Mouse (Mus musculus) brown adipose tissue, adult 24 weeks (tissue): ENCODE data around the gene Adal. TPM values are rescaled to one million over a fixed set of nuclear protein-coding genes. Genes with fewer than 3 reads are reported as not detected.
"Not testable (repeated sequence)": the region's sequence is repeated elsewhere in the genome, so short reads cannot be mapped to it uniquely, and the experiment has no call there.

Experiments used
- H3K27ac ChIP-seq: fragments of 200-500 bp; replicated peaks from 2 replicates; pipeline ENCODE4 v1.5.1; 2012; ENCODE audit warnings: low read depth, mild to moderate bottlenecking, low read length
- H3K4me1 ChIP-seq: fragments of 200-500 bp; 2 replicates; pipeline ENCODE4 v1.6.1; 2012; ENCODE audit warnings: low read length, mixed read lengths; ENCODE audit not compliant: control insufficient read depth, insufficient read depth, insufficient read length
- H3K4me3 ChIP-seq: fragments of 200-500 bp; 2 replicates; pipeline ENCODE4 v1.5.1; 2012; ENCODE audit warnings: low read depth, mild to moderate bottlenecking, low read length, moderate library complexity; ENCODE audit not compliant: insufficient read depth
- polyA plus RNA-seq: library from polyadenylated mRNA; stranded (reverse); fragments of >200 nt; gene quantifications from 2 replicates; pipeline ENCODE4 v1.2.4, GENCODE M21; 2012; ENCODE audit not compliant: missing spikeins, insufficient read depth, insufficient read length

Adal gene
- 9.3 and 9.5 TPM in 2 replicates for polyA plus RNA-seq

- H3K27ac ChIP-seq = peak within 1 kb of the TSS; percentile 95
- H3K4me3 ChIP-seq = peak within 1 kb of the TSS; percentile 97
- peaks cover 8% of the 10 kb centered on the region for H3K4me1 ChIP-seq
Observed at GRCm38 (mm10) chr2:121140018-121140882, at the start of gene Adal, which contains the start of gene Lcmt2. Gene Adal (plus strand): TSS chr2:121140428. Gene Lcmt2 (minus strand): TSS chr2:121140653.

GRCm38 (mm10) chr2:121102051-121102450, 38.2 kb upstream of the Adal start:
- Histone ChIP-seq H3K27ac (no peak overlapping the region), H3K4me3 (no peak overlapping the region), H3K4me1 (no peaks in the 10 kb centered on the region)

- H3K4me1 ChIP-seq = no peaks in the 10 kb centered on the region
- H3K27ac ChIP-seq = no peak overlapping the region
- H3K4me3 ChIP-seq = no peak overlapping the region
Observed at GRCm38 (mm10) chr2:121105940-121106339, 34.3 kb upstream of the Adal start.

GRCm38 (mm10) chr2:121109695-121110094, 30.5 kb upstream of the Adal start, which contains the start of gene Tgm7:
Gene Tgm7 (minus strand): TSS chr2:121109795.
- Histone ChIP-seq H3K4me1 (no peaks in the 10 kb centered on the region), H3K27ac (no peak within 1 kb of the TSS)

DNA sequence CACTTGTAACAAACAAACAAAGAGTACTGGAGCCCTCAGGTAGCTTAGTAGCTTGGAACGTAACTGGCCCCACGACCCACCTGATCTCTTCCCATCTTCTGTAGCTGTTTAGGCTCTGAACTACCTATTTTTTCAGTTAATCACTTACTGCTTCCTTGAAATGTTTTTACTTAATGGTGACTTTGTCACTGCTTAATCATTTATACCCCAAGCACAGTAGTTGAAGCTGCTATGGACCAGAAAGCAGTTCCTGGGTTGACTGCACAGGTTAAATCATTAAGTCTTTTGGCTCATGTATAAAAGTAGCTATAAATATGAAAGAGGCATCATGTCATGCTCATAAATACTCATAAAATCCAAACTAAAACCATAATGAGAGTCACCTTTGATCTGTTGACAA, 24.8 kb upstream of the Adal start:
- no peaks in the 10 kb centered on the region for H3K4me1 ChIP-seq
- no peak overlapping the region for H3K27ac ChIP-seq
- no peak overlapping the region for H3K4me3 ChIP-seq

More at GRCm38 (mm10) chr2:121109695-121110094, 30.5 kb upstream of the Adal start, which contains the start of gene Tgm7:
- no peak within 1 kb of the TSS for H3K4me3 ChIP-seq

- Histone ChIP-seq H3K4me3 (no peak overlapping the region), H3K27ac (no peak overlapping the region), H3K4me1 (no peaks in the 10 kb centered on the region)
Observed at GRCm38 (mm10) chr2:121119260-121119659, 21.0 kb upstream of the Adal start.

GRCm38 (mm10) chr2:121126302-121126701, 13.9 kb upstream of the Adal start:
- H3K27ac ChIP-seq, H3K4me3 ChIP-seq, H3K4me1 ChIP-seq: not testable (repeated sequence)

DNA sequence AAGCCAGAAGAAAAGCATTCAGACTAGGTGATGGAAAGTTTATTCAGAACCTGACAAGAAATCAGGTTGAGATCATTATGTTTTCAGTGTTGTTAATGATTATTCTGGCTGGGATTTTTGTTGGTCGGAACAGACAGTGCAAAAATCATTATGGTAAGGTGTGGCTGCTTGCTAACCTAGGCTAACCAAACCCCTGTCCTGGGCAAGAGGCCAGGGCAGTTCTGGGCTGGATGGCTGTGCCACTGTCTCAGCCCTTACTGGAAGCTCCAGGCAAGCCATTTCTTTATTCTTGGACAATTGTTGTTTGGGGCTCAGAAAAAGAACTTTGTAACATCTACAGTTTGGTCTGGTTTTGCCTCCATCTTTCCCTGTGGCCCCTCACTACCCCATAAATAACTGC, 12.7 kb upstream of the Adal start:
- Histone ChIP-seq H3K27ac (no peak overlapping the region), H3K4me3 (no peak overlapping the region)

DNA sequence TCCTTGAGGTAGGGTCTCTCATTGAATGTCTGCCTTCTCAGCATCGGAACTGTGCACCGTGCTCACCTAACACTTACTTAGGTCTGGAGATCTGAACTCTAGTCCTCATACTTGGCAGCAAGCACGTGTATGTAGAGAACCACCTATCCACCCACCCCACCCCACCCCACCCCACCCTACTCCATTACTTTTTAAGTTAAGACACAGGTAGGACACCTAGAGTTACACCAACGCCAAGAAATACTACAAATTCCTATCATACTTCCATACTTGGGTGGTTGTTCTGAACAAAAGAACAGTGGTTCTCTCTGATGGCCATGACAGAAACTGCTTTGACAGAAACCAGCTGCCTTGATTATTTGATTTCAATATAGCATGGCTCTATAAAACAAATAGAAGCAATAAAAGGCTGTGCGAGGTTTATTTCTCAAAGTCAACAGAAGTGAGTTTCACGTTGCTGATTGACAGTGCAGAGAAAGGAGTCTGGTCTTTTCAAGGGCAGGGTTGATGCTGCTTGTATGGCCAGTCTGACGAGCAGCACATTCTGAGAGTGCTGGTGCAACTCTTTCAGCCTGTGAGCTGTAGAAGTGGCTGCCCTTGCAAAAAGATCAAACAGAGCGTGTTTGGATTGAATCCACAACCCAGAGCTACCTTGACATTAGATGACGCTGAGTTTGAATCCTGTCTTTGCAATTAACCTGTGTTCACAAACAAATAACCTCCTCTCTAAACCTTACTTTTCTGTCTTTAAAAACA, 11.2 kb upstream of the Adal start:
- Histone ChIP-seq H3K27ac (no peak overlapping the region), H3K4me1 (no peaks in the 10 kb centered on the region), H3K4me3 (no peak overlapping the region)

More for the DNA sequence above, 12.7 kb upstream of the Adal start:
- no peaks in the 10 kb centered on the region for H3K4me1 ChIP-seq

GRCm38 (mm10) chr2:121132822-121133221, 7.4 kb upstream of the Adal start:
- H3K27ac ChIP-seq = no peak overlapping the region
- H3K4me1 ChIP-seq = no peaks in the 10 kb centered on the region
- no peak overlapping the region for H3K4me3 ChIP-seq

GRCm38 (mm10) chr2:121137371-121137770, 2.9 kb upstream of the Adal start:
- Histone ChIP-seq H3K4me1 (peaks cover 8% of the 10 kb centered on the region), H3K4me3 (no peak overlapping the region), H3K27ac (no peak overlapping the region)

DNA sequence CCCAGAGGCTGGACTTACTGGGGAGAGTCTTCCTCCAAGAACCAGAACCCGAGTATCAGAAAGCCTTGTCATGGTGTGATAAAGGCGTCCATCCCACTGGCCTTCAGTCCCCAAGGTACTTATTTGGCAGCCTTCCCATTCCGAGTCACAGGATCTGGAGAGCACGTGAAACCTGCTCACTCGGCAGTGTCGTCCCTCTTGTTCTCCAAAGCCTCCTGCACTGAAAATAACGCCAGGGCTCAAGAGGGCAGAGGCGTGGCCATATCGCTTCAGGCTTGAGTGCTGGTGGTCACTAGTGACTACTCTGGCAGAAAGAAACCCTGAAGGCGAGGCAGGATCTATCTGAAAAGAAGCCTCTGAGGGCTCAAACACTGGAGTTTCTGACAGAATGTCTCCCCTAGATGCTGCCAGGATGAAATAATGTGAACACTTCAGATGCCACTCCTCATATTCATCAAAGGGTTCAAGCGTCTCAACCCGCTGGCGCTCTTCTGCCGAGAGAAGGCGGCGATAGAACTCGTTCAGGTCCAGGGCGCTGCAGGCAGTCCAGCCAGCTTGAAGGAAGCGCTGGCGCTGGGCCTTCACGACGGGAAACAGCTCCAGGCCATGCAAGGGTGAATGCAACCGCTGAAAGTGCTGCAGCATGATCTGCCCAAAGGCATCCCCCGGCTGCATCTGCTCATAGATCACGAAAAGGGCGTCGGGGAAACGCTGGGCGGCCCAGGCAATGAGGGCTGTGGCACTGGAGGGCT, 786 bp upstream of the Adal start:
- Histone ChIP-seq H3K27ac (peak overlapping the region; percentile 95), H3K4me1 (peaks cover 8% of the 10 kb centered on the region)

DNA sequence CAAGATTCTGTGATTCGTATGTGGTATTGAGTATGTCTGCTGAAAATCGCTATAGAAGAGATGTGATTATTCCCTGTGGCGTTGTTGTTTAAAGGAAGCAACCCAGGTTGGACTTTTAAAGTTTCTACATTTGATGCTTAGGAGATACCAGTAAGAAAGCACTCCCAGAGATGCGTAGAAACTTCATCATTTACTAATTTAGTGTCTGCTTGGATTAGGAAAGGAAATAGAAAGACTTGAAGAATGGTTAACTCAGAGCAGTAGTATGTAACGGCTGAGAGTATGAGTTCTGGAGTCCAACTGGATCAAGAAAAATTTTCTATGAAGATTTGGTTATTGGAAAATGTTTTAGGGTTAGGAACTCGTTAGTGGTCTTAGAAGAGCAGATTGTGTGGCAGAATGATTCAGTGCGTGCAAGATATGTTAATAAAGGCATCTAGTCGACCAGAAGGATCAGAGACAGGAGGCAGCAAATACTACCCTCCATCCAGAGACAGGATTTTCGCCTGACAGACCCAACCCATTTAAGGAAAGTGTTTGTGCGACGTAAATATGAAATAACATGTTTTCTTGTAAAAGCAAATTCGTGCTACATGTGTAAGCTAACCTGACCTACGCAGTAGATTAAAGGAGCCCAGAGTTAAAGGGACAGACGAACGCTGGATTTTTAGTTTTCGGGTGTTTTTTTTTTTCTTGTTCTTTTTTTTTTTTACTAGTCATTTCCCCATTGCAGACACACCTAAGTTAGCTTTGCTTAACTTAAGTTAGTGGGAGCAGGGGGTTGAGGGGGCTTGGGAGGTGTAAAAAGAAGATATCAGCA, 1.2 kb downstream of the Adal start:
- H3K4me3 ChIP-seq = no peak overlapping the region
- H3K4me1 ChIP-seq = peaks cover 8% of the 10 kb centered on the region
- H3K27ac ChIP-seq = no peak overlapping the region

More for the DNA sequence above, 786 bp upstream of the Adal start:
- H3K4me3 ChIP-seq = peak overlapping the region; percentile 97

DNA sequence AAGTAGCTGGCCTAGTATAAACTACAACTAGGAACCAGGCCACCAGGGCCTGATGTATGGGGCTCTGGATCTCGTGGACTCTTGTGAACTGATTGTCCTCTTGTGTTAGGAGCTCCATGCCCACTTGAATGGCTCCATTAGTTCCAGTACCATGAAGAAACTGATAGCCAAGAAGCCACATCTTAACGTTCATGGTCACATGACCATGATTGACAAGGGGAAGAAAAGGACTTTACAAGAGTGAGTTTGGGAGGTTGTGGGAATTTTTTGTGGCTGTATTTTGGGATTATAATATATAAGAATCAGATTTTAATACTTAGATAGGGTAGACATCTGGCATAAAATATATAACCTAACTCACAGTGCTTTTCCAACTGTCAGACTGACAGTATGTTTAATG, 2.2 kb downstream of the Adal start:
- Histone ChIP-seq H3K4me1 (peaks cover 8% of the 10 kb centered on the region), H3K27ac (no peak overlapping the region), H3K4me3 (no peak overlapping the region)
